Mouse (Mus musculus): ENCODE data around the gene Trim42.
A peak's percentile ranks its signal among the peaks of the same experiment; 100 is the strongest.

Trim42 gene

GRCm38 (mm10) chr9:97369591-97369990 lies at the start of gene Trim42:
Trim42 (minus strand) TSS chr9:97369958.
- DNase-seq (ENCODE audit: low read depth, low spot score), result no peak

GRCm38 (mm10) chr9:97414876-97415668 lies 45.3 kb upstream of the Trim42 start:
- DNase-seq (ENCODE audit: low read depth, low spot score), result no peak

- no peak for DNase-seq (ENCODE audit: low read depth, low spot score)
Observed at GRCm38 (mm10) chr9:97408142-97408541, 38.4 kb upstream of the Trim42 start.

- no peak for DNase-seq (ENCODE audit: low read depth, low spot score)
Observed at GRCm38 (mm10) chr9:97356441-97356840, 13.3 kb downstream of the Trim42 start.

- DNase-seq (ENCODE audit: low read depth, low spot score), result peak; percentile 2
Observed at GRCm38 (mm10) chr9:97344767-97345297, 24.9 kb downstream of the Trim42 start.

GRCm38 (mm10) chr9:97341772-97342171 lies 28.0 kb downstream of the Trim42 start:
- no peak for DNase-seq (ENCODE audit: low read depth, low spot score)

- DNase-seq (ENCODE audit: low read depth, low spot score), result peak; percentile 73
Observed at GRCm38 (mm10) chr9:97322846-97323245, 46.9 kb downstream of the Trim42 start.

GRCm38 (mm10) chr9:97322120-97322519 lies 47.6 kb downstream of the Trim42 start:
- DNase-seq (ENCODE audit: low read depth, low spot score), result no peak

GRCm38 (mm10) chr9:97315421-97316055 lies 54.2 kb downstream of the Trim42 start:
- DNase-seq (ENCODE audit: low read depth, low spot score), result no peak

- DNase-seq (ENCODE audit: low read depth, low spot score), result no peak
Observed at GRCm38 (mm10) chr9:97311614-97312013, 58.1 kb downstream of the Trim42 start.

GRCm38 (mm10) chr9:97309509-97310053 lies 60.2 kb downstream of the Trim42 start:
- no peak for DNase-seq (ENCODE audit: low read depth, low spot score)

GRCm38 (mm10) chr9:97307705-97308485 lies 61.9 kb downstream of the Trim42 start:
- DNase-seq (ENCODE audit: low read depth, low spot score), result no peak

Data from forelimb bud, embryonic 11.5 days (tissue).